Mouse (Mus musculus) ES-Bruce4 (cell line): Measurements from ENCODE around the gene Tgm1.

Source experiments
- CTCF ChIP-seq: IDR thresholded peaks from one replicate; pipeline ENCODE4 v1.8.1; 2011; ENCODE audit warnings: low read depth, low read length
- POLR2A ChIP-seq: IDR thresholded peaks from one replicate; pipeline ENCODE4 v1.8.1; 2011; ENCODE audit warnings: low read length; ENCODE audit not compliant: insufficient read depth

DNA sequence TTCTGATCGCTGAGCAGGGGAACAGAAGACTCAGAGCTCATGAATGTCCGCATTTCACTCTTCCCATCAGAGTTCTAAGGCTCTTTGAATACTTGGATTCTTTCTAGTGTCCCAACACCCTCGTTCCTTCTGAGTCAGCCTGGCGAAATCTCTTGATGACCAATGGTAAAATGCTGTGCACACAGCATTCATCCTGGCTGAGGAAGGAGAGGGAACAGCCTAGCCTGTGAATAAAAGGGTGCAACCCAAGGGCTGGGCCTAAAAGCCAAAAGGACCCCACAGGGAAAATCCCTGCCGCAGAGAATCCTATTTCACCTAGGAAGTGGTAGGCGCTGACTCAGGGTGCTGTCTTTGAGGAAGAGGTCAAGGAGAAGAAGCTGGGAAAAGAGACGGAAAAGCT is 16.4 kb upstream of the Tgm1 start:
- TF ChIP-seq POLR2A (no peak), CTCF (no peak)
